Mouse (Mus musculus) small intestine, adult 2 months (tissue): ENCODE data around the gene Tsr2.
A peak's percentile ranks its signal among the peaks of the same experiment; 100 is the strongest.

Experiments used
- CTCF ChIP-seq: fragments of 200-500 bp; IDR thresholded peaks from 2 replicates; pipeline ENCODE4 v1.5.1; 2012; ENCODE audit warnings: low read depth, mild to moderate bottlenecking, control low read depth, inconsistent platforms, low read length, moderate library complexity, mixed read lengths; ENCODE audit not compliant: insufficient replicate concordance, insufficient read length; ENCODE audit errors: extremely low read depth
- POLR2A ChIP-seq: fragments of 200-500 bp; IDR thresholded peaks from 2 replicates; pipeline ENCODE4 v1.6.1; 2012; ENCODE audit warnings: low read depth, mild to moderate bottlenecking, control low read depth, inconsistent platforms, low read length, moderate library complexity

- TF ChIP-seq CTCF (peak; percentile 37; the same call in 1 of the 2 replicates), POLR2A (no peak)
Measured at GRCm38 (mm10) chrX:151116795-151117194, 20.5 kb upstream of the Tsr2 start.
